Mouse (Mus musculus) gastrocnemius, postnatal 4 days (tissue): ENCODE measurements around the gene Gm19684. TPM values are rescaled to one million over a fixed set of nuclear protein-coding genes. Genes with fewer than 3 reads are reported as not detected.
"Not testable (repeated sequence)": the region's sequence is repeated elsewhere in the genome, so short reads cannot be mapped to it uniquely, and the experiment has no call there.

ENCODE experiments used
- DNase-seq, 2 experiments: peaks; one replicate each; pipeline ENCODE4 v3.0.0; 2021 to 2022; ENCODE audit warnings: low spot score in 2 of 2, mixed read lengths in 2 of 2
- total RNA-seq, 2 experiments: library from RNA; stranded (reverse); gene quantifications; 2 replicates each; pipeline ENCODE4 v1.2.3; 2021

The Gm19684 gene
- total RNA-seq, 2 experiments from 2014 or later: not detected

GRCm38 (mm10) chr17:36128968-36129817, 7.7 kb downstream of the Gm19684 start, which contains the start of gene Gm7030:
Gene Gm7030, minus strand, starts transcription at chr17:36129425.
- not testable (repeated sequence) for DNase-seq

GRCm38 (mm10) chr17:36131516-36132265, 10.2 kb downstream of the Gm19684 start:
- DNase-seq: no peak

GRCm38 (mm10) chr17:36135421-36136231, 14.1 kb downstream of the Gm19684 start:
- not testable (repeated sequence) for DNase-seq

- not testable (repeated sequence) for DNase-seq
Observed at GRCm38 (mm10) chr17:36136299-36136848, 14.9 kb downstream of the Gm19684 start.

GRCm38 (mm10) chr17:36145111-36145860, 23.8 kb downstream of the Gm19684 start:
- peak in 1 of 2 experiments; percentile 16 for DNase-seq

GRCm38 (mm10) chr17:36145861-36146156, 24.3 kb downstream of the Gm19684 start:
- not testable (repeated sequence) for DNase-seq

- not testable (repeated sequence) for DNase-seq
Observed at GRCm38 (mm10) chr17:36146937-36147336, 25.5 kb downstream of the Gm19684 start.

- not testable (repeated sequence) for DNase-seq
Observed at GRCm38 (mm10) chr17:36148468-36148867, 27.0 kb downstream of the Gm19684 start.

GRCm38 (mm10) chr17:36151200-36151599, 29.7 kb downstream of the Gm19684 start:
- DNase-seq: not testable (repeated sequence)

- DNase-seq: no peak
Observed at GRCm38 (mm10) chr17:36154271-36155149, 33.0 kb downstream of the Gm19684 start.

- not testable (repeated sequence) for DNase-seq
Observed at GRCm38 (mm10) chr17:36157782-36158181, 36.3 kb downstream of the Gm19684 start.

GRCm38 (mm10) chr17:36158264-36158663, 36.8 kb downstream of the Gm19684 start:
- not testable (repeated sequence) for DNase-seq

GRCm38 (mm10) chr17:36161129-36162051, 39.9 kb downstream of the Gm19684 start:
- DNase-seq: no peak

GRCm38 (mm10) chr17:36166901-36167300, 45.4 kb downstream of the Gm19684 start:
- DNase-seq: not testable (repeated sequence)

GRCm38 (mm10) chr17:36167306-36168038, 46.0 kb downstream of the Gm19684 start:
- DNase-seq: no peak

GRCm38 (mm10) chr17:36168039-36168652, 46.7 kb downstream of the Gm19684 start, which contains the start of gene Gm8909:
Gene Gm8909, minus strand, starts transcription at chr17:36168537.
- DNase-seq: no peak

GRCm38 (mm10) chr17:36169094-36169493, 47.6 kb downstream of the Gm19684 start:
- DNase-seq: not testable (repeated sequence)
